Mouse (Mus musculus) midbrain, embryonic 10.5 days (tissue): ENCODE results near the gene Nrg4. TPM values are rescaled to one million over a fixed set of nuclear protein-coding genes. Genes with fewer than 3 reads are reported as not detected.

Experiments
- polyA plus RNA-seq: library from polyadenylated mRNA; unstranded; fragments of >200 nt; fragmentation: Nextera tagmentation; extraction: Ambion mirVana; gene quantifications from 2 replicates; pipeline ENCODE4 v1.2.1, GENCODE M21; 2016

Nrg4 gene
- polyA plus RNA-seq, 1 experiment from 2014 or later: 1.0 TPM

Other genes starting within 250 kb of the Nrg4 start
- gene Ube2q2, start 178.0 kb downstream of the Nrg4 start, polyA plus RNA-seq: 37.7 and 38.0 TPM in 2 replicates
- 84.1 and 86.9 TPM in 2 replicates for gene Fbxo22, start 117.9 kb downstream of the Nrg4 start, polyA plus RNA-seq
- 0.31 and 0.62 TPM in 2 replicates for gene Tmem266, start 69 bp upstream of the Nrg4 start, polyA plus RNA-seq
- 151 and 157 TPM in 2 replicates for gene Etfa, start 185.4 kb upstream of the Nrg4 start, polyA plus RNA-seq
- gene Isl2, start 211.8 kb upstream of the Nrg4 start, polyA plus RNA-seq: 5.0 and 5.8 TPM in 2 replicates